Mouse (Mus musculus) CH12.LX (cell line): Measurements from ENCODE around the gene Krtdap. TPM values are rescaled to one million over a fixed set of nuclear protein-coding genes. Genes with fewer than 3 reads are reported as not detected.

ENCODE experiments used
- DNase-seq: peaks from one replicate; pipeline ENCODE4 v3.0.0-alpha.2; 2013; ENCODE audit errors: extremely low read depth
- H3K27ac ChIP-seq: 2 replicates; pipeline ENCODE4 v1.5.1; 2012; ENCODE audit warnings: low read depth, mild to moderate bottlenecking, control low read depth, moderate library complexity; ENCODE audit not compliant: insufficient read depth
- H3K27me3 ChIP-seq: replicated peaks from 2 replicates; pipeline ENCODE3; 2012; ENCODE audit warnings: inconsistent platforms
- H3K36me3 ChIP-seq, 2 experiments: replicated peaks in 1 of 2; 2 replicates each; pipeline versions ENCODE3 to v1.6.1; 2012; ENCODE audit warnings: inconsistent platforms in 1 of 2, low read length in 1 of 2, mild to moderate bottlenecking in 1 of 2, mixed read lengths in 1 of 2, moderate library complexity in 1 of 2; ENCODE audit not compliant: control insufficient read depth in 1 of 2, insufficient read depth in 1 of 2
- H3K4me1 ChIP-seq, 2 experiments: 2 replicates each; pipeline ENCODE4 v1.6.1; 2012; ENCODE audit warnings: inconsistent platforms in 1 of 2, moderate library complexity in 1 of 2; ENCODE audit not compliant: insufficient read depth in 2 of 2, control insufficient read depth in 1 of 2
- H3K4me2 ChIP-seq: 2 replicates; pipeline ENCODE4 v1.6.1; 2012; ENCODE audit warnings: low read depth, mild to moderate bottlenecking, control low read depth; ENCODE audit not compliant: poor library complexity, insufficient read depth, severe bottlenecking
- H3K4me3 ChIP-seq, 3 experiments: fragments of 150-350 bp in 1 of 3; sonication (generic) in 1 of 3; replicated peaks in 1 of 3; 2 replicates each; pipeline versions ENCODE3 to v1.5.1; 2011 to 2012; ENCODE audit warnings: low read depth in 2 of 3, low read length in 2 of 3, mild to moderate bottlenecking in 2 of 3, moderate library complexity in 2 of 3, control low read depth in 1 of 3, improper control_type of control experiment in 1 of 3, inconsistent platforms in 1 of 3, mixed read lengths in 1 of 3; ENCODE audit not compliant: poor library complexity in 1 of 3
- H3K79me2 ChIP-seq: replicated peaks from 2 replicates; pipeline ENCODE4 v1.6.1; 2012; ENCODE audit warnings: mild to moderate bottlenecking, moderate library complexity; ENCODE audit not compliant: control insufficient read depth, poor library complexity, insufficient read depth, severe bottlenecking; ENCODE audit errors: extremely low read depth
- H3K9ac ChIP-seq: 2 replicates; pipeline ENCODE4 v1.6.1; 2012; ENCODE audit warnings: low read depth, mild to moderate bottlenecking, control low read depth, moderate library complexity; ENCODE audit not compliant: insufficient read depth
- H3K9me3 ChIP-seq: replicated peaks from 2 replicates; pipeline ENCODE3; 2012; ENCODE audit warnings: low read length, inconsistent platforms, mixed read lengths
- BHLHE40 ChIP-seq: IDR thresholded peaks from 2 replicates; pipeline ENCODE4 v1.6.1; 2011; ENCODE audit warnings: mild to moderate bottlenecking, low read depth, low read length, improper control_type of control experiment
- CHD2 ChIP-seq: IDR thresholded peaks from 2 replicates; pipeline ENCODE4 v1.6.1; 2011; ENCODE audit warnings: low read length, improper control_type of control experiment
- CTCF ChIP-seq, 2 experiments: IDR thresholded peaks in 1 of 2; conservative IDR thresholded peaks in 1 of 2; 2 replicates each; pipeline ENCODE4 v1.5.1; 2011 to 2012; ENCODE audit warnings: low read depth in 2 of 2, low read length in 2 of 2, improper control_type of control experiment in 1 of 2, inconsistent platforms in 1 of 2, mild to moderate bottlenecking in 1 of 2, moderate library complexity in 1 of 2
- EP300 ChIP-seq: IDR thresholded peaks from 2 replicates; pipeline ENCODE4 v1.6.1; 2011; ENCODE audit warnings: low read length, improper control_type of control experiment
- GABPA ChIP-seq: IDR thresholded peaks from 2 replicates; pipeline ENCODE4 v1.6.1; 2012; ENCODE audit warnings: low read depth, low read length, improper control_type of control experiment, inconsistent platforms; ENCODE audit not compliant: insufficient replicate concordance
- JUND ChIP-seq: conservative IDR thresholded peaks from 2 replicates; pipeline ENCODE4 v1.6.1; 2011; ENCODE audit warnings: low read depth, low read length, improper control_type of control experiment
- KAT2A ChIP-seq: IDR thresholded peaks from 2 replicates; pipeline ENCODE4 v1.6.1; 2012; ENCODE audit warnings: low read length, improper control_type of control experiment, inconsistent platforms; ENCODE audit not compliant: insufficient replicate concordance
- MAFK ChIP-seq: IDR thresholded peaks from 2 replicates; pipeline ENCODE4 v1.6.1; 2011; ENCODE audit warnings: low read length, improper control_type of control experiment; ENCODE audit not compliant: insufficient replicate concordance
- MAX ChIP-seq: IDR thresholded peaks from 2 replicates; pipeline ENCODE4 v1.6.1; 2011; ENCODE audit warnings: low read length, improper control_type of control experiment
- MXI1 ChIP-seq: IDR thresholded peaks from 2 replicates; pipeline ENCODE4 v1.6.1; 2011; ENCODE audit warnings: mild to moderate bottlenecking, low read depth, low read length, improper control_type of control experiment
- MYC ChIP-seq: IDR thresholded peaks from 2 replicates; pipeline ENCODE4 v1.6.1; 2011; ENCODE audit warnings: low read depth, mild to moderate bottlenecking, improper control_type of control experiment, low read length
- NELFE ChIP-seq: IDR thresholded peaks from 2 replicates; pipeline ENCODE4 v1.6.1; 2011; ENCODE audit warnings: low read depth, low read length, improper control_type of control experiment
- NRF1 ChIP-seq: IDR thresholded peaks from 2 replicates; pipeline ENCODE4 v1.6.1; 2014; ENCODE audit warnings: low read depth, mild to moderate bottlenecking, inconsistent platforms, low read length, improper control_type of control experiment, moderate library complexity
- PAX5 ChIP-seq: IDR thresholded peaks from 2 replicates; pipeline ENCODE4 v1.6.1; 2012; ENCODE audit warnings: low read length, inconsistent platforms, mixed read lengths
- POLR2A ChIP-seq: IDR thresholded peaks from 2 replicates; pipeline ENCODE4 v1.6.1; 2011; ENCODE audit warnings: low read depth, mild to moderate bottlenecking, improper control_type of control experiment, low read length
- POLR2AphosphoS2 ChIP-seq: IDR thresholded peaks from 2 replicates; pipeline ENCODE4 v1.6.1; 2011; ENCODE audit warnings: low read depth, low read length, improper control_type of control experiment
- RAD21 ChIP-seq: IDR thresholded peaks from 2 replicates; pipeline ENCODE4 v1.6.1; 2011; ENCODE audit warnings: low read depth, mild to moderate bottlenecking, low read length, improper control_type of control experiment, moderate library complexity
- RCOR1 ChIP-seq: conservative IDR thresholded peaks from 2 replicates; pipeline ENCODE4 v1.6.1; 2012; ENCODE audit warnings: low read depth, mild to moderate bottlenecking, inconsistent platforms, low read length, improper control_type of control experiment
- SIN3A ChIP-seq: IDR thresholded peaks from 2 replicates; pipeline ENCODE4 v1.6.1; 2012; ENCODE audit warnings: low read length, improper control_type of control experiment, inconsistent platforms
- SMC3 ChIP-seq: IDR thresholded peaks from 2 replicates; pipeline ENCODE4 v1.6.1; 2011; ENCODE audit warnings: low read depth, low read length, improper control_type of control experiment
- TCF12 ChIP-seq: IDR thresholded peaks from 2 replicates; pipeline ENCODE4 v1.6.1; 2014; ENCODE audit warnings: low read depth, mild to moderate bottlenecking, inconsistent platforms, low read length, improper control_type of control experiment
- UBTF ChIP-seq: IDR thresholded peaks from 2 replicates; pipeline ENCODE4 v1.6.1; 2012; ENCODE audit warnings: low read depth, mild to moderate bottlenecking, inconsistent platforms, low read length, improper control_type of control experiment, moderate library complexity
- USF2 ChIP-seq: conservative IDR thresholded peaks from 2 replicates; pipeline ENCODE4 v1.6.1; 2011; ENCODE audit warnings: low read depth, low read length, improper control_type of control experiment
- ZC3H11A ChIP-seq: IDR thresholded peaks from 2 replicates; pipeline ENCODE4 v1.6.1; 2012; ENCODE audit warnings: low read depth, mild to moderate bottlenecking, inconsistent platforms, low read length, improper control_type of control experiment
- ZKSCAN1 ChIP-seq: IDR thresholded peaks from 2 replicates; pipeline ENCODE4 v1.6.1; 2012; ENCODE audit warnings: low read depth, inconsistent platforms, low read length, improper control_type of control experiment, borderline replicate concordance
- ZNF384 ChIP-seq: IDR thresholded peaks from 2 replicates; pipeline ENCODE4 v1.6.1; 2012; ENCODE audit warnings: low read depth, low read length, improper control_type of control experiment, inconsistent platforms
- dilution Hi-C: fragments of 300-500 bp; cut with MboI; formaldehyde crosslinking; loops from 2 replicates; pipeline ENCODE4 v1.14.3; 2020; ENCODE audit warnings: low sequenced_read_pairs; ENCODE audit not compliant: extremely low pct_unique_long_range_greater_than_20kb, extremely low pct_ligation_motif_present
- in situ Hi-C: fragments of 300-500 bp; cut with MboI; formaldehyde crosslinking; loops from 3 replicates; pipeline ENCODE4 v1.14.3; 2019; ENCODE audit warnings: low sequenced_read_pairs, low pct_ligation_motif_present, low pct_unique_long_range_greater_than_20kb, mixed read lengths
- polyA plus RNA-seq: library from polyadenylated mRNA; unstranded; fragments of >175 nt; gene quantifications from 2 replicates; pipeline ENCODE4 v1.2.1, GENCODE M21; 2012; ENCODE audit warnings: low read depth; ENCODE audit not compliant: insufficient read length
- total RNA-seq, 2 experiments: library from RNA; depleted of rRNA; stranded (reverse); fragments of 300-350 nt in 1 of 2; fragments of >200 nt in 1 of 2; gene quantifications; 2 replicates each; pipeline ENCODE4 v1.2.3; 2012 to 2014

Krtdap gene
- total and polyA plus RNA-seq, 3 experiments: not detected

DNA sequence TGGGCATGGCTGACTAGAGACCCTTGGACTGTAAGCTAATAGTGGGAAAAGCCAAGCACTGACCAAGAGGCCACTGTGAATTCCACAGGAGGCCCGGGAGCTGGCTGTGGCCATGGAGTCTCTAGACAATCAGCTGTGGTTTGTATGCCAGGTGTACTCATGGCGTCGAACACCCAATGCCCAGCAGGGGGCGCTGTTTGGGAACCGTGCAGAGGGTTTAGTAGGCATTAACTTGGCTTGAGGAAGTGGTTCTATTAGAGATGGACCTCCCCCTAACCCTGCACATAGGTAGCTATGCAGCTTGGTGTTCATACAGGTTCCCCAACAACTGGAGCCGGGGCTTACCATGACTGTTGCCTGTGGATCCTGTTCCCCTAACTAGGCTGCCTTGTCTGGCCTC lies 18.2 kb downstream of the Krtdap start:
- DNase-seq: peak; percentile 78
- in situ Hi-C loops: no loop called here
- H3K79me2 ChIP-seq: no peaks in the 10 kb centered on the region

DNA sequence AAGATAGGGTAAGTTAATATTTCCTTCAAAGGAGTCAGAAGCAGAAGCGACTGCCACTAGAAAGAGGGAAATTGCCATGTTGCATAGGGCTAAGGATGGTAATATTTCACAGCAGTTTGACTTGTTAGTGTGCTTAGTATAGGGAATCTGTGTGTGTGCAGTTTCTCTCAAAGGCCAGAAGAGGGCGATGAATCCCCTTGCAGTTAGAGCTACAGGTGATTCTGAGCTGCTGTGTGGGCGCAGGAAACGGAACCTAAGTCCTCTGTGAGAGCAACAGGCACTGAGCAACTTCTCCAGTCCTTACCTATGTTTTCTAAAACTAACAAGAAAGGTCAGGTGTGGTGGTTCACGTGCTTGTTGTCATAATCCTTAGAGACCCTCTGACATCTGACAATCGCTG lies 22.6 kb downstream of the Krtdap start:
- TF ChIP-seq NRF1 (no peak), GABPA (no peak), MAFK (no peak), MYC (no peak), ZC3H11A (no peak), CTCF (conservative IDR thresholded peaks at IDR 0.05 in 1 of 2, IDR thresholded peaks at IDR 0.05 in 1 of 2; ENCODE audit: low read depth in 2 of 2, low read length in 2 of 2) (peak; percentile 26 to 51; a peak in 3 of 4 replicates), SMC3 (peak; percentile 51), ZKSCAN1 (no peak), RAD21 (peak; percentile 52), NELFE (no peak), BHLHE40 (no peak), MXI1 (no peak), ZNF384 (no peak), USF2 (no peak), EP300 (no peak), KAT2A (no peak), SIN3A (no peak), POLR2A (no peak)
- TF ChIP-seq, all 38 proteins: peak for 3
- DNase-seq: peak; percentile 17

More for the DNA sequence above, 18.2 kb downstream of the Krtdap start:
- Histone ChIP-seq H3K4me2 (no peak overlapping the region), H3K36me3 (no peaks in the 10 kb centered on the region), H3K4me3 (no peak overlapping the region), H3K27ac (no peak overlapping the region), H3K4me1 (peaks cover 0 to 4% of the 10 kb centered on the region in 2 experiments; a peak in 1 of 4 replicates)
- peak; percentile 75 to 77 for TF ChIP-seq CTCF (conservative IDR thresholded peaks at IDR 0.05 in 1 of 2, IDR thresholded peaks at IDR 0.05 in 1 of 2; ENCODE audit: low read depth in 2 of 2, low read length in 2 of 2)
- TF ChIP-seq UBTF: no peak
- TF ChIP-seq RAD21: peak; percentile 39
- no peak for TF ChIP-seq SIN3A
- TF ChIP-seq TCF12: no peak
- peak; percentile 73 for TF ChIP-seq SMC3
- TF ChIP-seq CHD2: no peak
- no peak for TF ChIP-seq NELFE
- no peak for TF ChIP-seq JUND
- no peak for TF ChIP-seq PAX5
- no peak for TF ChIP-seq POLR2AphosphoS2
- no peak for TF ChIP-seq RCOR1
- TF ChIP-seq MXI1: no peak
- TF ChIP-seq MAX: no peak
- TF ChIP-seq, all 38 proteins: peak for 3
- peaks cover 16% of the 10 kb centered on the region for H3K9me3 ChIP-seq
- no peak overlapping the region for H3K9ac ChIP-seq
- dilution Hi-C loops: no loop called here
- no peaks in the 10 kb centered on the region for H3K27me3 ChIP-seq

More for the DNA sequence above, 22.6 kb downstream of the Krtdap start:
- no peak overlapping the region for H3K4me3 ChIP-seq
- no peak overlapping the region for H3K9ac ChIP-seq
- no peak overlapping the region for H3K4me2 ChIP-seq
- no peaks in the 10 kb centered on the region for H3K36me3 ChIP-seq
- H3K27me3 ChIP-seq: no peaks in the 10 kb centered on the region
- peaks cover 0 to 11% of the 10 kb centered on the region in 2 experiments; a peak in 2 of 4 replicates for H3K4me1 ChIP-seq
- no peaks in the 10 kb centered on the region for H3K79me2 ChIP-seq
- dilution Hi-C loops (no loop called here), in situ Hi-C loops (no loop called here)
- peaks cover 7% of the 10 kb centered on the region for H3K9me3 ChIP-seq
- H3K27ac ChIP-seq: no peak overlapping the region
